Mouse (Mus musculus) right cerebral cortex, postnatal 14 days (tissue): ENCODE data around the gene Itpr1.
A peak's percentile ranks its signal among the peaks of the same experiment; 100 is the strongest.

ENCODE experiments used
- DNase-seq: peaks from one replicate; pipeline ENCODE4 v3.0.0; 2022

The Itpr1 gene

DNA sequence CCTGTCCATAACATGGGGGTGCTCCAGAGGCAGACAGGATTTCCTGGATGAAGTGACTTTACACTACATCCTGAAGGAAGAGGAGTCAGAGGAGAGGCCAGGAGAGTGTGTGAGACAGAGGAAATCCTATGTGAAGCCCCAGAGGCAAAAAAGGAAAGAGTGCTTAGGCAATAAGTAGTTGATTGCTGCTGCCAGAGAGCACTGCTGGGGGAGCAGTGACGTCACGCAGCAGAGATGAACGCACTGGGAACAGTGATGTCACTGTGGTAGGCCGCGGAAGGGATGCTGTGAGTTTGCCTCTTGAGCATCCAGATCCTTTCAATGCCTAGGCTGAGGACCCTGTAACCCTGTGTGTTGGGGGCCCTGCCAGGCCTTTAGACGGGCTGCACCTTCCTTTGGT, 264.7 kb downstream of the Itpr1 start:
- no peak for DNase-seq

DNA sequence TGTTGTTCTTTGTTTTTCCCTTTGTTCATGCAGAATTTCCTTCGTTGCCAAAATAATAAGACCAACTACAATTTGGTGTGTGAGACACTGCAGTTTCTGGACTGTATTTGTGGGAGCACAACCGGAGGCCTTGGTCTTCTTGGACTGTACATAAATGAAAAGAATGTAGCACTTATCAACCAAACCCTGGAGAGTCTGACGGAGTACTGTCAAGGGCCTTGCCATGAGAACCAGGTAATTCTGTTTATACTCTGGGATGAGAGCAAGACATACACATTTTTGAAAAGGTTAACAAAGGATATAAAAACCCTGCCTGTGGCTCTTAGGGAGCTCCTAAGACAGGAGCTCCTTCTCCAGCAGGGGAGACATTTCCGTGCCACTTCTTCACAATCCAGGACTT, 268.3 kb downstream of the Itpr1 start:
- no peak for DNase-seq

DNA sequence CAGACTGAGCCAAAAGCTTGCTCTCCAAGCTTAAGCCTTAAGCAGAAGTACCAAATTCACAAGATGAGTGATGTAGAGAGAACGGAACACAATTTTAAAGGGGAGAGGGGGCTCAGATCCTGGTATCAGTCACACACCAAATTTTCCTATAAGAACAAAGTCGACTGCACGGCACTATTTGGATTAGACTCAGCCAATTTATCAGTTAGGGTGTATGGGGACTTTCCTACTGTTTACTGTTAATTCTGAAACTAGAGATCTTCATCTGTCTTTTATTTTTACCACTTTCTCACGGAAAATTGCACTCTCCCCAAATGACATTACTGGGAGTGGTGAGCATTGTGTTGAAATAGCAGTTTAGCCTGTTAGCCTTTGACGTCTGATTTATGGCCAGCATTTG, 269.6 kb downstream of the Itpr1 start:
- no peak for DNase-seq

DNA sequence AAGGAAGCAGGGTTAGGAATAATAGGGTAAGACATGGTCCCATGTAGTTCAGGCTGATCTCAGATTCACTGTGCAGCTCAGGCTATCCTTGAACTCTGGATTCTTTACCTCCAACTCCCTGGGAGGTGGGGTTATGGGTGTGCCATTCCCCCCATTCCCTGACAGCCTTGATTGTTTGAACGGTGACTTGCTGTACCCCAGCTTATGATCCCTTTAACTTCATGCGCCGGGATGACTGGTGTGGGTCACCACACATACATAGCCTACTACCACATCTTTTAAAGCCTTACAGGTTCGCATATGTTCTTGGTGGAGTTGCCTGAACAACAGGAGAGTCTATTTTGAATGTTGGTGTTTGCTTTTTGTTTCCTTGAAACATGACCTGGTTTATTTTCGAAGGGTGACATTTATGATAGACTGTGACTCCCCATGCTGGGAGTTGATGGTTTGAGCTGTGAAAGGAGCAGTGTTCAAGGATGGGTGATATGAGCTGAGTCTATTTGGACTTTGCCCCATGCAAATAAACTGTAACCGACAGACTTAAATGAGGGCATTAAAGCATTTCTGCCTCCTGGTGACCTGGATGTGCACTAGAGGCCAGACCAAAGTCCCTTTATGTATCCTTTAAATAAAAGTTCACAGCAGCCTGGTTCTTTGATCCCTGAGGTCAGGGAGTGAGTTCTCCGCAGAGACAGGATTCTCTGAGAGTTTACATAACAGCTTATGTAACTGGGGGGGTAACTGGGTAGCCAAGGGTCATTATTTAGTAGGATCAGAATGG, 273.5 kb downstream of the Itpr1 start:
- DNase-seq: no peak

DNA sequence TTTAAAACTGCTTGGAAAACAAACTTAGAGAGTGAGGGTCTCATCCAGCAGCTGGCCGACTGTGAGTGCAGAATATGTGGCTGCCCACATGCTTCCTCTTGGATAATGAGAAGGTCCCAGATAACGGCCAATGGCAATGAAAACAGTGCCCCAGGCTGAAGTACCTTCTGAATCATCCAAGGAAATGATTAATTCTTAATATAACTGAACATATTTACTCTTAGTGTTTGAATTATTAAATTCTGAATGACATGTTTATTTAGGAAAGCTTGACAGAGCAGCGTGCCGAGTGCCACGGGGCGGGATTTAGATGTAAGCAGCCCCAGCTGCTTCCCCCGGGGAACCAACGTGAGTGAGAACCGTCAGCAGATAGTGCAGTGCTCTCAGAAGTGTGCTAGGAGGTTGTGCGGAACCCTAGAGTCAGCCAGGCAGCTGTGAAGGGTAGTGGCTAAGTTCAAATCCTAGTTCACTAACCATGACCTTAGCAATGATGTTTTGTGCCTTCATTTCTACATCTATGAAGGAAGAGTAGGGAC, 274.5 kb downstream of the Itpr1 start:
- no peak for DNase-seq

DNA sequence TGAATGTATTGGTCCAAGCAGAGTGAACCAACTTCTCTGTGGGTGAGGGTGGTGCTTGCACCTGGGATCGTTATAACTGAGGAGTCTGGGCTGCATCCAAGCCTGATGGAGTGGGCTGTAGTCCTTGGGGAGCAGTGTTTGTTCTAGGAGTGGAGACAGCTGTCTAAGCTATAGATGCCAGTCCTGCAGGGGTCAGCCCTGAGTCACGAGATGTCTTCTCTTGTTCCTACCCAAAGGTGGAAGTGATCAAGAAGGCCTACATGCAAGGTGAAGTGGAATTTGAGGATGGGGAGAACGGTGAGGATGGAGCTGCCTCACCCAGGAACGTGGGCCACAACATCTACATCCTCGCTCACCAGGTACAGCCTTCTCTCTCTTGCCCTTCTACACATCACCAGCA, 275.4 kb downstream of the Itpr1 start:
- DNase-seq: no peak

DNA sequence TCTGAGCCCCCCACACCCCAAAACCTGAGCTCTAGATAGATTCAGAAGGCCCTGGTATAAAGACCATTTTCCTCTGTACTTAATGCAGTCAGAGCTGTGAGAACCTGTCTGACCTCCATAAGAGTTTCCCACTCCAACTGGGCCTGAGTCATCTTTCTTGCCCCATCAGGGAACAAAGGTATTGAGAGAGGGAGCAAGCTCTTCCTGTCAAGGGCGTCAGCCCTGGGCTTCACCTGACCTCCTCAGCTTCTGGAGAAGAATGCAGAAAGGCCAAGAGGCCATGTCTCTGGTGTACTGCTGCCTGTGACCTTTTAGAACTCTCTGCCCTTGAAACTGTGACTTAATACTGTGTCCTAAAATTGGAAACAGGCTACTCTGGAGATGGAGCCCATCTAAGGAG, 279.1 kb downstream of the Itpr1 start:
- DNase-seq: no peak

DNA sequence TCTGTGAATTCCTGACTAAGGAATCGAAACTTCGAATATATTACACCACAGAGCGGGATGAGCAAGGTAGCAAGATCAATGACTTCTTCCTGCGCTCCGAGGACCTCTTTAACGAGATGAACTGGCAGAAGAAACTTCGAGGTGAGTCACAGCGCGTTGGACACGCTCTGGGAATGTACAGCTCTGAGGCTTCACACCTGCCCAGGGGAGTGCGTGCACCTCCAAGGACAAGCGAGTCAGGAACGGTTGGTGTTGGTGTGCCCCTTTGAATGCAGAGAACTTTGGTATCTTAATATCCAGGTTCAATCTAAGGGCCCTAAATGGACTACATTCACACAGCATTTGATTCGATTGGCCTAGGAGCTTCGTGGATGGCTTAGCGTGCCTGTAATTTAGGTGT, 280.9 kb downstream of the Itpr1 start:
- no peak for DNase-seq

DNA sequence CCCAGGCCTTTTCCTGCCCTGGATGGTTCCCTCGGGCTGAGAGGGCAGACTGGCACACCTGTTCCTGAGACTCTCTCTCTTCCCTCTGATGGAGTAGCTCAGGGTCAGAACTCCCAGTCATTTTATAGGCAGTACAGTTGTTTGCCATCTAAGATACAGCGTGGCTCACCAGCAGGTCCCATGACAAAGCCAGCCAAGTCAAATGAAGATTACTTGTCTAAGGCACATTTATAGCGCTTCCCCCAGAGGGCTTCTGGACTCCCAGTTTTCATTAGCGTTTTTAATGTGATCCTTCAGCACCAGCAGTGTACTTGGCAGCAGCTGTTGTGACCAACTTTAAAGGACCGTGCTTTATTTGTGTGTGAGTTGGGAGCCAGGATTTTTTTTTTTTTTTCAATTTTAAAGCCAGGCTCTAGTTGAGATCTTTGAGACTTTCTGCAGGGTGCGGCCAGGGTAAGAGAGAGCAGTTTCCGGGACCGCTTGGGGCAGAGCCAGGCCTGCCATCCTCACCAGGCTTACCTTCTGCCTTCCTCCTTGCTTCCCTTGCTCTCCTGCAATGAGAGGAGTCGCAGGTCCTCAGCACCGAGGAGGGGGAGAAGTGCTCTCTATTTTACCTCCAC, 281.4 kb downstream of the Itpr1 start:
- no peak for DNase-seq

DNA sequence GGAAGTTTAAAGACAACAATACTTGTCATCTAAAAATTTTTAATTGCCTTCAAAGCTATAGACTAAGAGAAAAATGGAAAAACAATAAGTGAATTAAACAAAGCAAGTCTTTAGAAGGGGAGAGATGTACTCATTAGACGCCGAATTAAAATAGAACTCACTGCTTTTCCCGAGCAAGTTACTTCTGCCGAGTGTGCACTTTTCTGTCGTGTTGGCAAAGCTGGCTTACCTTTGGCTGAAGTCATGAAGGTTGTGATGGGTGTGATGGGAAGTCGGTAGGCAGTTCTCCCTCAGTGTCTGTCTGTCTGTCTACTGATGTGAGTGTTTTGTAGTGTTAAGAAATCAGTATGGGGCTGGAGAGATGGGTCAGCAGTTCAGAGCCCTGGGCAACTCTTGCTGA, 282.1 kb downstream of the Itpr1 start:
- no peak for DNase-seq

DNA sequence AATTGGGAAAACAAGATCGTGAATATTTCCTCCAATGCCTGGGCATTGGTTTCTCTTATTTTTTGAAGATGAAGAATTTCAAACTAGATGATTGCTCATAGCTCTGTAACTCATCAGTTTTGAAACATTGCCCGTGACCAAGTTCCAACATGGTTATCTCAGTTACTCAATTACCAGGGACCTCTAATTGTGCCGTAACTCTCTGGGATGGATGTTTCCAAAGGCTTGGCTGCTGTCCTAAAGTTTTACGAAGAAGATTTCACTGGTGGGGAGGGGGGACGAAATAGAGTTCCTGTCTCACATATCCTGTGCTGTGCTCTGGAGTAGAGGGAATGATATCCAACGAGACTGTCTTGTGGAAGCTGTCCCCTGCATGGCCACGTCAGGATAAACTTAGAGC, 285.2 kb downstream of the Itpr1 start:
- no peak for DNase-seq

DNA sequence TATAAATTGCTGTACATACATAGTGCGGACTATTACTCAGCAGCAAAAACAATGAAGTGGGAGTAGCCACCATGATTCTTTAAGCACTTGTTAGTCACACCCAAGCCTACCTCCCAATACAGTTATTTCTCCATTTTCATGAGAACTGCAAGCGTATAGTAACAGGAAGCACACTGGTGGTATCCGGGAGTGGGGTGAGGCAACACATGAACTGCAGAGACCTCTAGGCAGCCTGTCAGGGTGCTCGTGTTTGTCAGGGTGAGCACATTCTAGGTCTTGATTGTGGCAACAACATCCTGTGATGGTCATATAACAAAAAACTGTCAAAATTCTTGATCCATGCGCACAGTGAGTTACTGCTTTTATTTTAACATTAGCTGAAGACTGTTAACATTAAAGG, 290.8 kb downstream of the Itpr1 start:
- no peak for DNase-seq

DNA sequence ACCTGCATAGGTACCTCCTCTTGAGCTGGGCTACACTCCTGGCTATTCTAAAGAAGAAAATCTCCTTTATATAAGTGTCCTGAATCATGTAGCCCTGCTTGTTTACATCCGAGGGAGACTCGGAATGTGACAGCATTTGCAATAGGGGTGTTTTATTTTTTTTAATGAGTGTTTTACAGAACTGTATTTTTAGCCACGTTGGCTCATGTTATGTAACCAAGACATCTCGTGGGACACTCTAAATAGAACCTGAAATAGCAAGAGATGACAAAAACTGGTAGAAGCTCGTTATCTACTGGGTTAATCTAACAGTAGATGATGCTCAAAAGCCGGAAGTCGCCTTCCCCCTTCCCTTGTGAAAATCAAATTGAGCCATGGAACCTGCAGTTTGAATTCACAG, 291.8 kb downstream of the Itpr1 start:
- no peak for DNase-seq

DNA sequence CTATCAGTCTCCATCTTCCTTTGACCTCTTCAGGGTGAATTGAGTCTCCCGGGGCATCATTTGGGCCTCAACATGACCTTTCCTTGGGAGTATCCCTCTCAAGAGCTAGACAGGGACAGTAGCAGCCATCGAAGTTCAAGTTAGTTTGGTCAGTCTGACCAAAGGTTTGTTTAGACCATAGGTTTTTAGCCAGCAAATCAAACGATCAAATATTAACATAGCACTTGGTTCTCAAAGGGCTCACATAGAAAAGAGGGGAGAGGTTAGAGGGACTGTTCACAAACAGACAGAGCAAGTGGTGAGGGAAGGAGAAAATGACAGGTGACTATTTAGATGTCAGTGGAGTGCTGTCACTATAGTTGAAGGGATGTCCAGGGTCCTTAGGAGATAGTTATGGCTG, 293.3 kb downstream of the Itpr1 start:
- DNase-seq: no peak

DNA sequence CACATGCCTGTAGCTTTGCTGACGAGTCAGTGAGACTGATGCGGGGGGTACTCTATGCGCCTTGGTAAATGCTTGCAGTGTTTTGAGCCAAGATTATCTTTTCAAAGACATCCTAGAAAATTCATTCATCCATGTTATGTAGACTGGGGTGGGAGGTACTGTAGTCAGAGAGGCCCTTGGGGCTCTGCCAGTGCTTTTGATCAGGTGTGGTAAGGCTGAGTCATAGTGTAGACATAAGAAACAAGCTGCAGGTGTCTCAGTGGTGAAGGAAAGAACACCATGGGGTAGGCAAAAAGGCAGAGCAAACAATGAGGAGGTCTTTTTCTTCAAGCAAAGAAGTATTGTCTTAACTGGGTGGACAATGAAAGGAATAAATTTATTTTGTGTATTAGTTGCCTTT, 294.4 kb downstream of the Itpr1 start:
- DNase-seq: no peak

DNA sequence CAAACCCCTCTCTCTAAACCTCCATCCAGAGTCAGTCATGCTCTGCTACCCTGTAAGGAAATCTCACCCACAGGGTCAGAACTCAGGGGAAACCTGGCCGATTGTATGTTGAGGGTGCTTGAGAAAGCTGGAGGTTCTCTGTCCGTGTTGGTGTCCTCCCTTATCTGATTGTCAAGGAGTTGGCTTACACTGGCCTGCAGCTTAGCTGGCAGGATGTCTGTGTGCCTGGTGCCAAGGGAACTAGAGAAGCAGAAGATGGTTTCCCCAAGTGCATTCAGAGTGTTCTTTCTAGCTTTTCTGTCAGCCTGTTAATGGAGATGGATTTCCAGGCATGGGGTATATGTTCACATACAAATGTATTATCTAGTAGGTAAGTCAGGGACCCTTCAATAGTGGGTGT, 296.4 kb downstream of the Itpr1 start:
- no peak for DNase-seq

DNA sequence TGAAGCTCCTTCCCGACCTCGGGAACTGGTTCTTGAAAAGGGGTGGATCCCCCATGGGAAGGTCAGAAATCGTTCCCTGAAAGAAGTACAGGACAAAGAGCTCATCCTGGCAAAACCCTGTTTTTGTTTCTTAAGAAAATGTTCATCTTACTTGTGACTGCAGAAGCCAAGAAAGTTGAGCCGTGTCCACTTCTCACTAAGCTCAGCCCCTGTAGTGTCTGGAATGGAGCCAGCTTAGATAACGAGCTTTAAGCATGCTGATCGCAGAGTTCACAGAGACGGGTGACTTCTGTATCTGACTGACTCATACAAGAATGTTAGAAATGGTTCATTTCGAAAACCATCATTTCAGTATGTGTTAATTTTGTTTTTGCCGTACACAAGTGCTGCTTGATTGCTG, 297.2 kb downstream of the Itpr1 start:
- no peak for DNase-seq

DNA sequence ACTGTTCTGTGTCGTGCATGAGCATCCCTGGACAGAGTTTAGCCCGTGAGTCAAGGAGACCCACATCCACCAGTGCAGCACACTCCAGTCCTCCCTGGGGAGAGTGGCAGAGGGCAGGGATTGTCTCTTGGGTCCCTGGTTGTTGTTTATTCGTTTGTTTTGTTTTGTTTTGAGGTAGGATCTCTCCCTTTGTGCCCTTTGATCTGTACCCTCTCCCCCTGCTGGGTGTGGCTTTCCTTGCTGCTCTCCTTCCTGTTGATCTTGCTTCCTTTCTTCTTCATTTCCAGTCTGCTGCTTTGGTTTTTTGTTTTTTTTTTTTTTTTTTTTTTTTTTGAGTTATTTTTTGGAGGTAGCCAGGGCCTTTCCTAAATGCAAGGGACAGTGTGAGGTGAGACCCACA, 299.2 kb downstream of the Itpr1 start:
- no peak for DNase-seq

DNA sequence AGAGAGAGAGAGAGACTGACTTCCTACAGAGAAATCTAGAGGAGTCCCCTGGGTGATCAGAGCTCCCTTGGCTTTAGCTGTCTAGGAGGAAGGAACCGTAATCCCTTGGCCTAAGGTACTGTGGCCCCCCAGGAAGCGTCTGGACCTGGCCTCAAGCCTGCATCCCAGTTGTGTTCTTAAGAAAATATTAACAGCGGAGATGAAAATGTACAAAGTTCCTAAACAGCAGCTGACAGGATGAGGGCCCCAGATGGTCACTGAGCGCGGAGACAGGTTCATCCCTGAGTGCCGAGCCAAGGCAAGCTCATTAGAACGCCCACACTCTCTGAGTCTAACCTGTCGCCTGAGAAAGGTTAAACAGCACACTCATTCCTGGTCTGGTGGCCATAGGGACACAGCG, 300.1 kb downstream of the Itpr1 start:
- DNase-seq: no peak

DNA sequence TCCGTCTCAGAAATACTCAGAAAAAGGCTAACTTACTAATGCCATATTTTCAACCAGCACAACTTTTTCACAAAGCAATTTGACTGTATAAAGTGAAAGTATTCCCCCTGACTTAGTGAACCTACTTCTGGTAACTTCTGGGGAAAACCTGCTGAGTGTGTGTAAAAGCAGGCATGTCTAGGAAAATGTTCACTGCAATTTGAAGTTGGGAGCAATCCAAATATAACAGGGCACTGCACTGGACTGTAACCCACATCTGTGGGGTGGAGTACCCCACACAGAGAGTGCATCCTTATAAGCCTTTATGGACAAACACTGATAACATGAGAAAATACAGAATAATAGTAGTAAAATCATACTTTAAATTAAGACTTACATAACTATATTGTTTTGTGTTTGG, 303.4 kb downstream of the Itpr1 start:
- no peak for DNase-seq

DNA sequence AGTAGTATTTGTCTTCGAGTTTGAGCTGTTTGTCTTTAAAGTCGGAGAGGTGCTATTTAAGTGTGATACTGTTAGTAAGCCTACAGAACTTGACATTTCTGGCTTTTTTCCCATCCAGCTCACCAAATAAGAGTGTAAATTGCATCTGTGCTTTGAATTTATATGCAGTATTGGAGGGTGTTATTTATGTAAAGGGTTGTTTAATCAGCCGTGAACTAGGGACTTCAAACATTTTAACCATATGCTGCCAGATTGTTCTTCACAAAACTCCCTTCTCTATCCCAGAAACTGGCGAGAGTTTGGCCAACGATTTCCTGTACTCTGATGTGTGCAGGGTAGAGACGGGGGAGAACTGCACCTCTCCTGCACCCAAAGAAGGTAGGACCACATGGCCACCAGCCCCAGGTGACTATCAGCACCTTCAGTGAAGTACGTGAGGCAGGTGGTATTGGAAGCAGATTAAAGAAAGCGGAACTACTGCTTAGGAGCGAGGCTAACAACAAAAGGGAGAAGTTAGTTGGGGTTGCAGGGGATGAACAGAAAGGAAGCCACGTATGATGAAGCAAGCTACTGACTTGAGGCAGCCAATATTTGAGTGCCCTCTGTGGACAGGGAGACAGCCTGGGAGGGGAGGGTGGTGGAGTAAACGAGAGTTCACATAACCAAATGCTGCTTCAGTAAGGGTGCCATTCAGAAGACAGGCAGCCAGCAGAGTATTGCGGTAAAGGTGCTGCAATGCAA, 304.5 kb downstream of the Itpr1 start:
- DNase-seq: no peak

DNA sequence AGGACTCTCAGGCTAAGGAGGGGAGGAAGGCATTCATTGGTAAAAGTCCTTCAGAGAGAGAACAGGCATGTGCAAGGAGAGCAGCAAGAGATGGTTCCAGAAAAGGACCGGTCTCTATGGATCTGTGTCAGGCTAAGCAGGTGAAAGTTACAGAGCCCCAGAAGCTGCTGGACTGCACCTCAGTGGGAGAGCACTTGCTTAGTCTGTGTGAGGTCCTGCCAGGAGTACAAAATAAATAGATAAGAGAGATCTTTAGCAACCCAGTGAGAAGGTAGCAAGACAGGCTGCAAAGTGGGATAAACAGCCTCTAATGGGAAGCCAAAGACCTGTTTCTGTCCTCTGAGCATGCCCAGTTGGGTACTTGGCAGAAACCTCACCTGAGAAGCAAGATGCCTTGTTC, 305.1 kb downstream of the Itpr1 start:
- no peak for DNase-seq

DNA sequence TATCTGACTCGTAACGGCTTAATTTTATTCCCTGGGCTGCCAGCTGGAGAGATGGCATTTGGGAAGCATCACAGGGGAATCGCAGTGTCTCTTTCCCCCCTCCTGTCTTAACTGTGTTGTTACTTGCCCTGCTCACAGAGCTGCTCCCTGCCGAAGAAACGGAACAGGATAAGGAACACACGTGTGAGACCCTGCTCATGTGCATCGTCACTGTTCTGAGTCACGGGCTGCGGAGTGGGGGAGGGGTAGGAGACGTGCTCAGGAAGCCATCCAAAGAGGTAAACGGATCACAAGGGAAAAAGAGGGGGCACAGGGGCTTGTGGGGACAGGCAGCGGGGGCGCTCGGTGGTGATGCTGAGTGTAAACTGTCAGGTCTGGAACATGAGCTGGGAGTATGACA, 305.7 kb downstream of the Itpr1 start:
- peak; percentile 28 for DNase-seq

DNA sequence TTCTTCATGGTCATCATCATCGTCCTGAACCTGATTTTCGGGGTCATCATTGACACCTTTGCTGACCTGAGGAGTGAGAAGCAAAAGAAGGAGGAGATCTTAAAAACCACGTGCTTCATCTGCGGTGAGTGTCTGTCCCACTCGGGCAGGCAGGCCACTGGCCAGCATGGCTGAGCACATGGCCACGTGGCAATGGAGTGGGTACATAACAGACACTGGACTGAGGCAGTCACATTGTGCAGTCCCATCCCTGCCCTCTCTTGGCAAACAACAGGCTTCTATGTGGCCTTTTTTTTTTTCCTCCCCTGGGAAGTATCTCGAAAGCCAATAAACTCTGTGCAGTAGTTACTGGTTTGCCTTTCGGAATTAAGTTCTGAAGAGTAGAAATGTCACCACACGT, 306.4 kb downstream of the Itpr1 start:
- DNase-seq: no peak
